In genomic region chr12:59262841-59263240, GRCm38 (mm10) we compare ENCODE assay signal across 22 mouse cellular contexts. TPM values are rescaled to one million over a fixed set of nuclear protein-coding genes. Genes with fewer than 3 reads are reported as not detected.
A peak's percentile ranks its signal among the peaks of the same experiment; 100 is the strongest.
DNase-seq lines count a peak whose midpoint lies in the region; ATAC-seq and TF ChIP-seq lines count a peak whose summit lies in the region.
"Had no signal": no experiment of that assay in that cellular context is flagged by ENCODE, and none has a peak within 500 bp of the region (broad histone marks: within the 10 kb centered on the region; RNA-seq: fewer than 3 reads in every experiment).

No protein-coding gene starts in this region.

- H3K27me3 ChIP-seq in heart, embryonic 12.5 days (replicated peaks): no peaks in the 10 kb centered on the region
- H3K27me3 ChIP-seq in hindbrain, postnatal 0 days (ENCODE audit: insufficient read depth, low read length): no peaks in the 10 kb centered on the region
- H3K27me3 ChIP-seq: CH12.LX; embryonic facial prominence, embryonic 13.5 days; hindbrain, embryonic 12.5 days; intestine, embryonic 15.5 days had no signal

- peak; percentile 20 for DNase-seq in 416B (ENCODE audit: low read depth)
- DNase-seq in embryo, embryonic 10.5 days (ENCODE audit: low spot score): no peak
- DNase-seq in hindbrain, postnatal 0 days (ENCODE audit: low spot score): no peak
- DNase-seq: adrenal gland, adult 8-10 months; cerebellum, adult 11 months; cerebellum, adult 8-10 months; cerebellum, postnatal 14 days; gastrocnemius, postnatal 10 days; heart, adult 2 months; heart, postnatal 36 days had no signal

- no peak overlapping the region for H3K9ac ChIP-seq in heart, embryonic 12.5 days
- no peak overlapping the region for H3K9ac ChIP-seq in hindbrain, postnatal 0 days (replicated peaks; ENCODE audit: low read length)
- H3K9ac ChIP-seq: embryonic facial prominence, embryonic 13.5 days; heart, embryonic 13.5 days; hindbrain, embryonic 12.5 days; intestine, embryonic 15.5 days had no signal

- H3K4me2 ChIP-seq in heart, embryonic 12.5 days: no peak overlapping the region
- H3K4me2 ChIP-seq in hindbrain, postnatal 0 days (ENCODE audit: low read depth, low read length): no peak overlapping the region
- H3K4me2 ChIP-seq: embryonic facial prominence, embryonic 13.5 days; heart, embryonic 13.5 days; hindbrain, embryonic 12.5 days; intestine, embryonic 15.5 days had no signal

- H3K36me3 ChIP-seq in heart, embryonic 12.5 days: no peaks in the 10 kb centered on the region
- H3K36me3 ChIP-seq in hindbrain, postnatal 0 days (ENCODE audit: insufficient read depth, low read length): no peaks in the 10 kb centered on the region
- H3K36me3 ChIP-seq: embryonic facial prominence, embryonic 13.5 days; forebrain, embryonic 10.5 days; heart, embryonic 13.5 days; hindbrain, embryonic 12.5 days; intestine, embryonic 15.5 days had no signal

- H3K4me3 ChIP-seq in heart, embryonic 12.5 days: no peak overlapping the region
- no peak overlapping the region for H3K4me3 ChIP-seq in hindbrain, postnatal 0 days (ENCODE audit: low read length)
- H3K4me3 ChIP-seq: embryonic facial prominence, embryonic 13.5 days; forebrain, embryonic 10.5 days; heart, adult 2 months; heart, embryonic 13.5 days; hindbrain, embryonic 12.5 days; intestine, embryonic 15.5 days had no signal

- peak; percentile 91 for ATAC-seq in common myeloid progenitor, adult 5-6 weeks (replicated peaks; ENCODE audit: low read depth, poor library complexity, severe bottlenecking)
- peak; percentile 83 to 99; a peak in 3 of 4 replicates for ATAC-seq in hematopoietic stem cell, adult 5-6 weeks (replicated peaks in 1 of 2; ENCODE audit: insufficient read depth in 1 of 2, low FRiP score in 2 of 2, low TSS enrichment in 1 of 2, low read depth in 1 of 2, poor library complexity in 2 of 2, severe bottlenecking in 2 of 2)
- peak; percentile 84 for ATAC-seq in megakaryocyte-erythroid progenitor cell, adult 5-6 weeks (replicated peaks; ENCODE audit: low FRiP score, low TSS enrichment, poor library complexity, severe bottlenecking)
- ATAC-seq in heart, embryonic 12.5 days (ENCODE audit: insufficient number of reproducible peaks, low FRiP score): no peak
- ATAC-seq in hindbrain, postnatal 0 days: no peak
- ATAC-seq: forebrain, embryonic 14.5 days; hindbrain, embryonic 16.5 days; intestine, embryonic 15.5 days had no signal

- no peak for TF ChIP-seq CTCF in hindbrain, postnatal 0 days (IDR thresholded peaks at IDR 0.05; ENCODE audit: low read depth)

- no peak overlapping the region for H3K27ac ChIP-seq in heart, embryonic 12.5 days (ENCODE audit: poor library complexity, severe bottlenecking)
- H3K27ac ChIP-seq in hindbrain, postnatal 0 days: no peak overlapping the region
- H3K27ac ChIP-seq: embryonic facial prominence, embryonic 13.5 days; forebrain, embryonic 10.5 days; heart, adult 2 months; heart, embryonic 13.5 days; hindbrain, embryonic 12.5 days; intestine, embryonic 15.5 days had no signal

- no peaks in the 10 kb centered on the region for H3K9me3 ChIP-seq in heart, embryonic 12.5 days (replicated peaks)
- no peaks in the 10 kb centered on the region for H3K9me3 ChIP-seq in hindbrain, postnatal 0 days (ENCODE audit: low read length)
- H3K9me3 ChIP-seq: embryonic facial prominence, embryonic 13.5 days; forebrain, embryonic 10.5 days; heart, embryonic 13.5 days; hindbrain, embryonic 12.5 days; intestine, embryonic 15.5 days had no signal

- no peaks in the 10 kb centered on the region for H3K4me1 ChIP-seq in heart, embryonic 12.5 days (replicated peaks)
- peaks cover 6% of the 10 kb centered on the region; the same call in 1 of the 2 replicates for H3K4me1 ChIP-seq in hindbrain, postnatal 0 days (ENCODE audit: insufficient read depth, low read length)
- H3K4me1 ChIP-seq: forebrain, embryonic 10.5 days; heart, embryonic 13.5 days; intestine, embryonic 15.5 days had no signal

- 79% methylated on average over 3 of the region's 3 CpGs for WGBS in heart, embryonic 12.5 days
- WGBS in hindbrain, postnatal 0 days: 87% methylated on average over 3 of the region's 3 CpGs

RNA-seq across cellular contexts. Expression of gene Fbxo33, which starts 43.3 kb away (rescaled TPM):
- 37.4 and 46.3 TPM in 2 replicates for total RNA-seq in common myeloid progenitor, adult 5-6 weeks (2017)
- total RNA-seq in hematopoietic stem cell, adult 5-6 weeks (2017): 51.4 and 58.1 TPM in 2 replicates
- total RNA-seq in megakaryocyte-erythroid progenitor cell, adult 5-6 weeks (2014; fragmentation: Nextera tagmentation): 28.1 and 48.0 TPM in 2 replicates
- total RNA-seq in megakaryocyte-erythroid progenitor cell, adult 5-6 weeks (2017): 44.1 and 45.7 TPM in 2 replicates
- polyA plus RNA-seq in heart, embryonic 12.5 days (2016; fragmentation: Nextera tagmentation; extraction: Ambion mirVana): 5.5 and 7.2 TPM in 2 replicates
- total RNA-seq in hindbrain, postnatal 0 days (2014; rRNA removed): 10.9 and 11.9 TPM in 2 replicates
- 7.7 and 8.5 TPM in 2 replicates for polyA plus RNA-seq in hindbrain, postnatal 0 days (2015; fragmentation: Nextera tagmentation; extraction: Ambion mirVana)

Comparison
In these comparisons a context has a peak if more than half of its experiments do, and no peak if none do; other contexts are left out.
1. ATAC-seq: peak in common myeloid progenitor, adult 5-6 weeks (single experiment), hematopoietic stem cell, adult 5-6 weeks (2 of 2) and megakaryocyte-erythroid progenitor cell, adult 5-6 weeks (single experiment); none in heart, embryonic 12.5 days (single experiment) and hindbrain, postnatal 0 days (single experiment).